Mouse (Mus musculus) spleen, adult 12 weeks (tissue): Measurements from ENCODE around the gene Gabrb1.

Experiments used
- DNase-seq: peaks from one replicate; pipeline ENCODE4 v3.0.0; 2022; ENCODE audit warnings: low spot score

Gene Gabrb1

GRCm38 (mm10) chr5:71830342-71830741 is 172.4 kb downstream of the Gabrb1 start:
- no peak for DNase-seq

GRCm38 (mm10) chr5:71842241-71842640 is 184.3 kb downstream of the Gabrb1 start:
- DNase-seq: no peak

GRCm38 (mm10) chr5:71898214-71898613 is 240.3 kb downstream of the Gabrb1 start:
- no peak for DNase-seq

GRCm38 (mm10) chr5:71903399-71903798 is 245.5 kb downstream of the Gabrb1 start:
- DNase-seq: no peak

GRCm38 (mm10) chr5:71914028-71914427 is 256.1 kb downstream of the Gabrb1 start:
- no peak for DNase-seq

- no peak for DNase-seq
These were observed 257.8 kb downstream of the Gabrb1 start for GRCm38 (mm10) chr5:71915711-71916110.

- no peak for DNase-seq
These were observed 259.3 kb downstream of the Gabrb1 start for GRCm38 (mm10) chr5:71917206-71917605.

- no peak for DNase-seq
These were observed 265.7 kb downstream of the Gabrb1 start for GRCm38 (mm10) chr5:71923636-71924035.

GRCm38 (mm10) chr5:71926336-71926735 is 268.4 kb downstream of the Gabrb1 start:
- no peak for DNase-seq

GRCm38 (mm10) chr5:71930036-71930435 is 272.1 kb downstream of the Gabrb1 start:
- no peak for DNase-seq

GRCm38 (mm10) chr5:71951398-71951797 is 293.5 kb downstream of the Gabrb1 start:
- no peak for DNase-seq

GRCm38 (mm10) chr5:71955070-71955685 is 297.3 kb downstream of the Gabrb1 start:
- DNase-seq: no peak

GRCm38 (mm10) chr5:71964876-71965432 is 307.0 kb downstream of the Gabrb1 start:
- no peak for DNase-seq

GRCm38 (mm10) chr5:71965529-71965928 is 307.6 kb downstream of the Gabrb1 start:
- no peak for DNase-seq

- DNase-seq: no peak
These were observed 312.4 kb downstream of the Gabrb1 start for GRCm38 (mm10) chr5:71970140-71970800.

- DNase-seq: no peak
These were observed 314.9 kb downstream of the Gabrb1 start for GRCm38 (mm10) chr5:71972831-71973230.

- no peak for DNase-seq
These were observed 318.2 kb downstream of the Gabrb1 start for GRCm38 (mm10) chr5:71976133-71976532.

GRCm38 (mm10) chr5:71976571-71977061 is 318.7 kb downstream of the Gabrb1 start:
- no peak for DNase-seq

- DNase-seq: no peak
These were observed 328.6 kb downstream of the Gabrb1 start for GRCm38 (mm10) chr5:71986561-71986960.

GRCm38 (mm10) chr5:71986983-71987398 is 329.1 kb downstream of the Gabrb1 start:
- no peak for DNase-seq

- no peak for DNase-seq
These were observed 341.6 kb downstream of the Gabrb1 start for GRCm38 (mm10) chr5:71999466-71999865.

- DNase-seq: no peak
These were observed 346.0 kb downstream of the Gabrb1 start for GRCm38 (mm10) chr5:72003811-72004435.

- DNase-seq: no peak
These were observed 379.0 kb downstream of the Gabrb1 start for GRCm38 (mm10) chr5:72036954-72037353.
